Mouse (Mus musculus) lung, adult 2 months (tissue): Measurements from ENCODE around the gene Slc38a3.

Experiments used
- CTCF ChIP-seq: fragments of 200-500 bp; IDR thresholded peaks from 2 replicates; pipeline ENCODE4 v1.5.1; 2011; ENCODE audit warnings: mild to moderate bottlenecking, low read length, control low read depth; ENCODE audit not compliant: insufficient read depth
- POLR2A ChIP-seq: fragments of 200-500 bp; IDR thresholded peaks from 2 replicates; pipeline ENCODE4 v1.6.1; 2011; ENCODE audit warnings: low read depth, mild to moderate bottlenecking, control low read depth, low read length, borderline replicate concordance; ENCODE audit errors: extremely low read depth

GRCm38 (mm10) chr9:107709096-107709696 is 39.9 kb upstream of the Slc38a3 start:
- no peak for TF ChIP-seq CTCF
- no peak for TF ChIP-seq POLR2A
